Mouse (Mus musculus) hindbrain, embryonic 14.5 days (tissue): ENCODE data around the gene Heatr3. TPM values are rescaled to one million over a fixed set of nuclear protein-coding genes. Genes with fewer than 3 reads are reported as not detected.
A peak's percentile ranks its signal among the peaks of the same experiment; 100 is the strongest.
"Not testable (repeated sequence)": the region's sequence is repeated elsewhere in the genome, so short reads cannot be mapped to it uniquely, and the experiment has no call there.

Experiments used
- ATAC-seq: fragments of 200-750 bp; cut with Nextera tagmentation; 2 replicates; pipeline ENCODE4 v1.8.0; 2017; ENCODE audit warnings: moderate number of reproducible peaks, mild to moderate bottlenecking, moderate TSS enrichment, moderate library complexity; ENCODE audit not compliant: low FRiP score
- DNase-seq: peaks from one replicate; pipeline ENCODE4 v3.0.0-alpha.2; 2015; ENCODE audit warnings: low spot score
- H3K27ac ChIP-seq: fragments of 300-500 bp; sonication (generic); 2 replicates; pipeline ENCODE4 v1.5.1; 2014; ENCODE audit warnings: mild to moderate bottlenecking, moderate library complexity
- H3K27me3 ChIP-seq: fragments of 300-500 bp; sonication (generic); 2 replicates; pipeline ENCODE4 v1.6.1; 2014; ENCODE audit warnings: mild to moderate bottlenecking, low read length, mixed read lengths; ENCODE audit not compliant: control insufficient read depth, insufficient read depth
- H3K36me3 ChIP-seq: fragments of 300-500 bp; sonication (generic); replicated peaks from 2 replicates; pipeline ENCODE4 v1.6.1; 2014; ENCODE audit not compliant: control insufficient read depth, insufficient read depth
- H3K4me1 ChIP-seq: fragments of 300-500 bp; sonication (generic); replicated peaks from 2 replicates; pipeline ENCODE4 v1.6.1; 2014; ENCODE audit warnings: antibody characterized with exemption, low read length, mixed read lengths; ENCODE audit not compliant: control insufficient read depth, insufficient read depth
- H3K4me2 ChIP-seq: fragments of 300-500 bp; sonication (generic); replicated peaks from 2 replicates; pipeline ENCODE4 v1.6.1; 2014; ENCODE audit warnings: mild to moderate bottlenecking, moderate library complexity
- H3K4me3 ChIP-seq: fragments of 300-500 bp; sonication (generic); replicated peaks from 2 replicates; pipeline ENCODE4 v1.5.1; 2014; ENCODE audit warnings: mild to moderate bottlenecking, low read length
- H3K9ac ChIP-seq: fragments of 300-500 bp; sonication (generic); 2 replicates; pipeline ENCODE4 v1.6.1; 2014
- H3K9me3 ChIP-seq: fragments of 300-500 bp; sonication (generic); 2 replicates; pipeline ENCODE4 v1.6.1; 2016; ENCODE audit warnings: low read length; ENCODE audit not compliant: control insufficient read depth
- WGBS: fragments of 180-500 bp; shearing (Covaris S2); extraction: QIAGEN DNeasy Blood & Tissue Kit; methylation state at CpG from one replicate; pipeline ENCODE4 v1.1.7; 2014; 5-methylcytosine and 5-hydroxymethylcytosine counted together
- microRNA-seq: library from miRNA; unstranded; fragments of <30 nt; microRNA quantifications from one replicate; pipeline ENCODE4, GENCODE M21; 2016
- polyA plus RNA-seq: library from polyadenylated mRNA; unstranded; fragments of >200 nt; fragmentation: Nextera tagmentation; extraction: Ambion mirVana; gene quantifications from 2 replicates; pipeline ENCODE4 v1.2.1, GENCODE M21; 2014

Heatr3 gene
- polyA plus RNA-seq, 1 experiment from 2014 or later = 39.2 TPM

- DNase-seq (no peak), ATAC-seq (no peak)
- Histone ChIP-seq H3K9ac (peak overlapping the region; percentile 85), H3K27ac (no peak overlapping the region), H3K4me2 (peak overlapping the region; percentile 92), H3K27me3 (no peaks in the 10 kb centered on the region), H3K4me3 (peak overlapping the region; percentile 97), H3K9me3 (no peaks in the 10 kb centered on the region), H3K36me3 (no peaks in the 10 kb centered on the region), H3K4me1 (peaks cover 26% of the 10 kb centered on the region)
- 23% methylated on average over 10 of the region's 10 CpGs for whole genome bisulfite sequencing
Measured at GRCm38 (mm10) chr8:88200724-88201495, 63.3 kb downstream of the Heatr3 start.

- H3K27me3 ChIP-seq = no peaks in the 10 kb centered on the region
- ATAC-seq (no peak), DNase-seq (no peak)
- H3K9me3 ChIP-seq = no peaks in the 10 kb centered on the region
- 60% methylated on average over 3 of the region's 3 CpGs for WGBS
- peak overlapping the region; percentile 97; the same call in 1 of the 2 replicates for H3K4me3 ChIP-seq
- no peaks in the 10 kb centered on the region for H3K36me3 ChIP-seq
- H3K9ac ChIP-seq = peak overlapping the region; percentile 85; the same call in 1 of the 2 replicates
- H3K4me2 ChIP-seq = peak overlapping the region; percentile 92
- H3K27ac ChIP-seq = no peak overlapping the region
- peaks cover 29% of the 10 kb centered on the region for H3K4me1 ChIP-seq
Measured at GRCm38 (mm10) chr8:88201641-88202040, 64.0 kb downstream of the Heatr3 start.

GRCm38 (mm10) chr8:88206016-88206415 is 68.4 kb downstream of the Heatr3 start:
- H3K9ac ChIP-seq = no peak overlapping the region
- no peak overlapping the region for H3K27ac ChIP-seq
- no peak overlapping the region for H3K4me2 ChIP-seq
- no peak for DNase-seq
- H3K27me3 ChIP-seq = no peaks in the 10 kb centered on the region
- 47% methylated on average over 9 of the region's 9 CpGs for WGBS
- H3K4me3 ChIP-seq = no peak overlapping the region
- no peak for ATAC-seq
- no peaks in the 10 kb centered on the region for H3K9me3 ChIP-seq
- H3K36me3 ChIP-seq = peaks cover 5% of the 10 kb centered on the region; the same call in 1 of the 2 replicates
- H3K4me1 ChIP-seq = peaks cover 19% of the 10 kb centered on the region

- H3K27me3 ChIP-seq = no peaks in the 10 kb centered on the region
- H3K4me2 ChIP-seq = no peak overlapping the region
- DNase-seq (no peak), ATAC-seq (no peak)
- H3K4me3 ChIP-seq = no peak overlapping the region
- peaks cover 7% of the 10 kb centered on the region; the same call in 1 of the 2 replicates for H3K4me1 ChIP-seq
- peaks cover 5% of the 10 kb centered on the region; the same call in 1 of the 2 replicates for H3K36me3 ChIP-seq
- 91% methylated on average over 7 of the region's 7 CpGs for WGBS
- H3K27ac ChIP-seq = no peak overlapping the region
- H3K9me3 ChIP-seq = no peaks in the 10 kb centered on the region
- H3K9ac ChIP-seq = no peak overlapping the region
Measured at GRCm38 (mm10) chr8:88207121-88207821, 69.6 kb downstream of the Heatr3 start.

- H3K9me3 ChIP-seq, DNase-seq, H3K4me3 ChIP-seq: not testable (repeated sequence)
Measured at GRCm38 (mm10) chr8:88209930-88210827, 72.5 kb downstream of the Heatr3 start.

GRCm38 (mm10) chr8:88221353-88221752 is 83.7 kb downstream of the Heatr3 start:
- no peak for DNase-seq
- Histone ChIP-seq H3K36me3 (no peaks in the 10 kb centered on the region), H3K27me3 (no peaks in the 10 kb centered on the region), H3K4me2 (no peak overlapping the region), H3K9me3 (no peaks in the 10 kb centered on the region), H3K9ac (no peak overlapping the region), H3K27ac (no peak overlapping the region), H3K4me1 (peaks cover 15% of the 10 kb centered on the region), H3K4me3 (no peak overlapping the region)
- WGBS = 65% methylated on average over 4 of the region's 4 CpGs
- ATAC-seq = no peak

More at GRCm38 (mm10) chr8:88209930-88210827, 72.5 kb downstream of the Heatr3 start:
- ATAC-seq, H3K9ac ChIP-seq, H3K4me2 ChIP-seq, H3K27me3 ChIP-seq, H3K27ac ChIP-seq, H3K36me3 ChIP-seq, H3K4me1 ChIP-seq: not testable (repeated sequence)
- 91% methylated on average over 5 of the region's 6 CpGs for whole genome bisulfite sequencing

Small RNAs within 50 kb of the gene (microRNA-seq; reads per million reads assigned to microRNA genes)
- 1.5 reads per million for gene Mir7071

Other genes starting within 250 kb of the Heatr3 start
- gene Zfp423, start 178.3 kb upstream of the Heatr3 start, polyA plus RNA-seq = 42.3 and 45.6 TPM in 2 replicates
- gene Cnep1r1, start 19.1 kb upstream of the Heatr3 start, polyA plus RNA-seq = 23.9 and 26.7 TPM in 2 replicates
- gene Tent4b, start 61.4 kb downstream of the Heatr3 start, polyA plus RNA-seq = 17.1 and 18.7 TPM in 2 replicates
- 4.9 and 6.3 TPM in 2 replicates for gene Adcy7, start 134.5 kb downstream of the Heatr3 start, polyA plus RNA-seq
- gene Brd7, start 224.3 kb downstream of the Heatr3 start, polyA plus RNA-seq = 55.7 and 63.9 TPM in 2 replicates